Mouse (Mus musculus) midbrain, postnatal 0 days (tissue): Measurements from ENCODE around the gene Smim7. TPM values are rescaled to one million over a fixed set of nuclear protein-coding genes. Genes with fewer than 3 reads are reported as not detected.
A peak's percentile ranks its signal among the peaks of the same experiment; 100 is the strongest.

Experiments used
- ATAC-seq: fragments of 200-750 bp; cut with Nextera tagmentation; 2 replicates; pipeline ENCODE4 v1.8.0; 2017; ENCODE audit warnings: moderate number of reproducible peaks, mild to moderate bottlenecking, moderate TSS enrichment, moderate library complexity; ENCODE audit not compliant: low FRiP score
- DNase-seq: peaks from one replicate; pipeline ENCODE4 v3.0.0-alpha.2; 2015; ENCODE audit warnings: low spot score
- H3K27ac ChIP-seq: fragments of 300-500 bp; sonication (generic); 2 replicates; pipeline ENCODE4 v1.5.1; 2014; ENCODE audit warnings: low read depth, mild to moderate bottlenecking, low read length, mixed read lengths
- H3K27me3 ChIP-seq: fragments of 300-500 bp; sonication (generic); 2 replicates; pipeline ENCODE4 v1.6.1; 2014; ENCODE audit warnings: low read length, control low read depth, mixed read lengths; ENCODE audit not compliant: insufficient read depth
- H3K36me3 ChIP-seq: fragments of 300-500 bp; sonication (generic); 2 replicates; pipeline ENCODE4 v1.6.1; 2014; ENCODE audit warnings: low read length, control low read depth, mixed read lengths; ENCODE audit not compliant: insufficient read depth
- H3K4me1 ChIP-seq: fragments of 300-500 bp; sonication (generic); 2 replicates; pipeline ENCODE4 v1.6.1; 2014; ENCODE audit warnings: mild to moderate bottlenecking, control low read depth, antibody characterized with exemption, low read length, mixed read lengths; ENCODE audit not compliant: insufficient read depth
- H3K4me2 ChIP-seq: fragments of 300-500 bp; sonication (generic); 2 replicates; pipeline ENCODE4 v1.6.1; 2014; ENCODE audit warnings: low read depth, mild to moderate bottlenecking, low read length, mixed read lengths; ENCODE audit not compliant: poor library complexity, severe bottlenecking
- H3K4me3 ChIP-seq: fragments of 300-500 bp; sonication (generic); 2 replicates; pipeline ENCODE4 v1.5.1; 2014; ENCODE audit warnings: low read depth, mild to moderate bottlenecking, low read length, moderate library complexity
- H3K9ac ChIP-seq: fragments of 300-500 bp; sonication (generic); replicated peaks from 2 replicates; pipeline ENCODE4 v1.6.1; 2014; ENCODE audit warnings: mild to moderate bottlenecking, low read length, moderate library complexity, mixed read lengths; ENCODE audit not compliant: poor library complexity, severe bottlenecking
- H3K9me3 ChIP-seq: fragments of 300-500 bp; sonication (generic); 2 replicates; pipeline ENCODE4 v1.6.1; 2016; ENCODE audit warnings: low read length, control low read depth
- CTCF ChIP-seq: IDR thresholded peaks from 2 replicates; pipeline ENCODE4 v1.5.1; 2016; ENCODE audit warnings: antibody characterized with exemption, mild to moderate bottlenecking
- WGBS: fragments of 180-500 bp; shearing (Covaris S2); extraction: QIAGEN DNeasy Blood & Tissue Kit; methylation state at CpG from one replicate; pipeline ENCODE4 v1.1.7; 2014; 5-methylcytosine and 5-hydroxymethylcytosine counted together
- polyA plus RNA-seq: library from polyadenylated mRNA; unstranded; fragments of >200 nt; fragmentation: Nextera tagmentation; extraction: Ambion mirVana; gene quantifications from 2 replicates; pipeline ENCODE4 v1.2.1, GENCODE M21; 2015
- total RNA-seq: library from RNA; depleted of rRNA; stranded (reverse); fragments of >200 nt; gene quantifications from 2 replicates; pipeline ENCODE4 v1.2.3, GENCODE M21; 2014

Gene Smim7
- total and polyA plus RNA-seq, 2 experiments from 2014 or later = 89.0 to 156 TPM

DNA sequence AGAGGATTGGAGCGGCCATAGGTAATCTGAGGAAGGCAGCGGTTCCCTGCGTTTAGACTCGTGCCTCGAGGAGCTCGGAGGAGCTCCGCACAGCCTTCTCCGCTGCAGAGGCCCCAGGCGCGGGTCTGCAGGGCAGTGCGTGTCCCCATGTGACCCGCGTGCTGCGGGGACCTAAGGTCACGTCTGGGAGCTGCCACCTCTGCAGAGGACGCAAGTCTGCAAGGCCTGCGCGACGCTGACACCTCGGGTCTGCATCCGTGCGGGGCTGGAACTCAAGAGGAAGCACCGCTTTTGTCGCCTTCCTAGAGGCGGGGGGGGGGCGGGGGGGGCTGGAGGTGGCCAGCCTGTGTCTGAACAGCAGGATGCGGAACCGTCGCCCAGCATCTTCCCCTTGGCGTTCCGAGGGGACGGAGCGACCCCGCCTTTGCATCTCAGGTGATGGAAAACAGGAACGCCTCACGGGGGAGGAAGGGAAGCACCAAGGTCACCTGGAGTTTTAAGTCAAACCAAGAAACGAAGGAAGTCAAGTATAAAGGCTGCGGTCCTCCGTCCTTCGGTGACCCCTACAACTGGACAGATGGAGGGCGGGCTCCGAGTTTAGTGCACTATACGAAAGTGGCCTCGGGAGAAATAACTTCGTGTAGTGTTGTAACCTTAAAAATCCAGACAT is 22.1 kb downstream of the Smim7 start:
- Histone ChIP-seq H3K27me3 (no peaks in the 10 kb centered on the region), H3K4me2 (peak overlapping the region; percentile 89), H3K9me3 (no peaks in the 10 kb centered on the region), H3K4me1 (peaks cover 11% of the 10 kb centered on the region; the same call in 1 of the 2 replicates), H3K4me3 (peak overlapping the region; percentile 59), H3K36me3 (peaks cover 10% of the 10 kb centered on the region), H3K27ac (peak overlapping the region; percentile 82), H3K9ac (peak overlapping the region; percentile 88)
- DNase-seq (no peak), ATAC-seq (peak; percentile 74)
- no peak for TF ChIP-seq CTCF
- WGBS = under 1% methylated on average over 43 of the region's 45 CpGs

DNA sequence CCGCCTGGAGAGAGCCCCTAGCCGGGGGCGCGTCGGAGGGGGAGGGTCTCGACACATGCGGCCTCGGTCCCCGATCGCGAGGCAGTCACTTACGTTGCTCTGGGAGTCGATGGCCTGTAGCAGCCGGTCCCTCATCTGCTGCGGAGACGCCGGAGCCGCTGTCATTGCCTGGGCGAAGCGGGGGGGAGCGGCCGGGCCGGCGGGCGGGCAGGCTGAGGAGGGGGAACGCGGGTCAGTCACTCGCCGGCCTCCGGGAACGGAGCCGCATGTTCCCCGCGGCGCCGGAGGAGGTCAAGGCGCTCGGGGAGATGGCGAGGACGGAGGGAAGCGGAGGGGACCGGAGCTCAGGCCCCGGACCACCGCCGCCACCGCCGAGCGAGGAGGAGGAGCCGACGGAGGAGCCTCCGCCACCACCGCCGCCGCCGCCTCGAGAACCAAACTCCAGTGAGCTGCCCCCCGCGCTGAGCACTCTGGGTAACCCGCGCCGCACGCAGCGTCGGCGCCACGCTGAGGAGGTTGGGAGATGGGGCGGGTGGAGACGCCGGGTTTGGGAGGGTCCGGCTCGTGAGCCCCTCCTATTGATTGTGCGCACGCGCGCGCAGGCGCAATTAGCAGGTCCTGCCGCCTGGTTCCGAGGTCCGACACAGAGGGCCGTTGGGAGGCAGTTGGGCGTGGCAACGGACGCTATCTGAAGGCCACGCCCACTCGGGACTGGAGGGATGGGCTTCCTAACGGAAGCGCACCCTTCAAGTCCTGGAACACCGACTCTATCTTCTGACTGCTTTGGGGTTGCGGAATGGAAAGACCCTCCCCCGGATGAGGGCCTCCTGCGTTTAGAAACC is 22.9 kb downstream of the Smim7 start, which contains the start of gene Med26:
Gene Med26 (minus strand): TSS at position 469 of the 842 bp plus-strand sequence.
- peak; percentile 33 for TF ChIP-seq CTCF
- Histone ChIP-seq H3K27ac (peak within 1 kb of the TSS; percentile 82), H3K4me2 (peak within 1 kb of the TSS; percentile 96), H3K9me3 (no peaks in the 10 kb centered on the region), H3K9ac (peak within 1 kb of the TSS; percentile 88), H3K4me1 (peaks cover 11% of the 10 kb centered on the region; the same call in 1 of the 2 replicates), H3K4me3 (peak within 1 kb of the TSS; percentile 59), H3K27me3 (no peaks in the 10 kb centered on the region), H3K36me3 (peaks cover 10% of the 10 kb centered on the region)
- under 1% methylated on average over 84 of the region's 92 CpGs for WGBS
- ATAC-seq (peak; percentile 97), DNase-seq (peak; percentile 100)

DNA sequence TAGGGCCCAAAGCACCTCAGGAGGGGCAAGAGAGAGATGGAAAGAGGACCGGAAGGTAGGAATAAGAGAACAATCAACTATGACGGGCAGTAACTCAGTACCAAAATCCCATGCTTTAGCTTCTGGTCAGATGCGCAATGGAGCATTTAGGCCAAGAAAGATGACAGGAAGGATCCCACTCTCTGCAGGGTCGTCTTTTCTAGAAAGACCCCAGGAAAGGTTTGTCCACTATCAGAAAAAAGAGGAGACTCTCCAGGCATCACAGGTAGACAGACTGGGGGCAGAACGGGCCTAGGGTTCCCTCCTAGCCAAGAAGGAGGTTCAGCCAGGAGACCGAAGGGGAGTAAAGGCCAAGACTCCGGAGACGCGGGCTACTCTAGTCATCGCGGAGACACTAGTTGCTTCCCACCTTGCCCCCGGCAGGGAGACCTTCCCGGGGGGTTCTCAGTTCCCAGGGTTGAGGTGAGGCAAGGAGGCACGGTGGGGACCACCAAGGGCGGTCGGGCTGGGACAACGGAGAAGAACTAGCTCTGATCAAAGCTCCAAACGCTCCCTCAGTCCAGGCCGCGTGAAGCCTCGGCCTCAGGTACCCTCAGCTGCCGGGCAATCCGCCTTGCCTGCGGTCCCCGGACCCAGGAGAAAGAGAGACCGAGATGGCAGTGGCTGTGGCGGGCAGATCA is 23.6 kb downstream of the Smim7 start:
- H3K27ac ChIP-seq = peak overlapping the region; percentile 82
- no peak for DNase-seq
- no peaks in the 10 kb centered on the region for H3K27me3 ChIP-seq
- WGBS = 2% methylated on average over 27 of the region's 27 CpGs
- no peak for ATAC-seq
- H3K36me3 ChIP-seq = peaks cover 6% of the 10 kb centered on the region
- H3K9ac ChIP-seq = peak overlapping the region; percentile 88
- H3K4me2 ChIP-seq = peak overlapping the region; percentile 96
- peak overlapping the region; percentile 59 for H3K4me3 ChIP-seq
- H3K4me1 ChIP-seq = peaks cover 11% of the 10 kb centered on the region; the same call in 1 of the 2 replicates
- no peaks in the 10 kb centered on the region for H3K9me3 ChIP-seq
- TF ChIP-seq CTCF = no peak

DNA sequence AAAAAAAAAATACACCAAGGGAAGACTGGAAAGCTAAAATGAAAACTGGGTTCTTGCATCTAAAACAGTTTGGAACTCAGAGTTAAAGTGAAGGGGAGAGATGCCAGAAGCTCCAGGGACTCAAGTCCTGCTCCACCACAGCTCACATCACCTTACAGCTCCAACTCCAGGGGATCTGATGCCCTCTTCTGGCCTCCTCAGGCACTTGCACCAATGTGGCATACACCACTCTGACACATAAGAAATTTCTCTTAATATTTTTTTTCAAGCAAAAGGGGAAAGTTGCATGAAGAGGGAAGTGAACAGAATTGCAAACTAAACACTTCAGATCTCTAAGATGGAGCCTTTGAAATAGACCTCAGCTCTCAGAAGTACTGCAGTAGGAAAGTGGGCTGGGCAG is 31.7 kb downstream of the Smim7 start:
- Histone ChIP-seq H3K4me1 (no peaks in the 10 kb centered on the region), H3K9ac (no peak overlapping the region), H3K27me3 (no peaks in the 10 kb centered on the region), H3K9me3 (no peaks in the 10 kb centered on the region), H3K36me3 (peaks cover 6% of the 10 kb centered on the region), H3K27ac (no peak overlapping the region), H3K4me3 (no peak overlapping the region), H3K4me2 (no peak overlapping the region)
- peak; percentile 32 for TF ChIP-seq CTCF
- DNase-seq (no peak), ATAC-seq (no peak)

DNA sequence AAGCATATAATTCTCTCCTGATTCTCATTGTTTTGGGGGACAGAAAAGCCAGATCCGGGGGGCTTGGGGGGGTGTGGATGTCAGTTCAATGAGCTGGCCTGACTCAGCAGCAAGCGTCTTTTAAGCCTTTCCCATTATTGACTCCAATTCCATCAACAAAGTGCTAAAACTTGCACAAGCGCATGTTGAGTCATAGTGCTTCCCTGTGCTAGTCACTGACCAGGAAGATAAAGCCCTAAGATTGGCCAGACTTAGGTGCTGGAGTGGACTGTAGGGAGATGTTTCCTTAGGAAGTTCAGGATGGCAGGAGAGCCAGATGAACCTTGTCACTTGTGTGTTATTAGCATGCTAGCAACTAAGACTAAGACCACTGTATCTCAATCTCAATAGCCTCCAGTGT is 36.0 kb downstream of the Smim7 start:
- no peak overlapping the region for H3K4me3 ChIP-seq
- no peak overlapping the region for H3K4me2 ChIP-seq
- no peaks in the 10 kb centered on the region for H3K27me3 ChIP-seq
- TF ChIP-seq CTCF = no peak
- H3K36me3 ChIP-seq = no peaks in the 10 kb centered on the region
- no peaks in the 10 kb centered on the region for H3K9me3 ChIP-seq
- WGBS = 97% methylated on average over 3 of the region's 3 CpGs
- no peak overlapping the region for H3K9ac ChIP-seq
- no peak overlapping the region for H3K27ac ChIP-seq
- no peaks in the 10 kb centered on the region for H3K4me1 ChIP-seq
- no peak for ATAC-seq
- DNase-seq = no peak
